Mouse (Mus musculus): ENCODE measurements at regions not wholly inside any gene's neighbourhood (a gene's known extent, or its start where the extent isn't known, plus 50 kb on each side); places are given as distances from the start of the nearest gene placed in this dataset.

GRCm38 (mm10) chrX:110666853-110667504, 147.1 kb upstream of the Pou3f4 start:
- CTCF ChIA-PET: no interaction called here

DNA sequence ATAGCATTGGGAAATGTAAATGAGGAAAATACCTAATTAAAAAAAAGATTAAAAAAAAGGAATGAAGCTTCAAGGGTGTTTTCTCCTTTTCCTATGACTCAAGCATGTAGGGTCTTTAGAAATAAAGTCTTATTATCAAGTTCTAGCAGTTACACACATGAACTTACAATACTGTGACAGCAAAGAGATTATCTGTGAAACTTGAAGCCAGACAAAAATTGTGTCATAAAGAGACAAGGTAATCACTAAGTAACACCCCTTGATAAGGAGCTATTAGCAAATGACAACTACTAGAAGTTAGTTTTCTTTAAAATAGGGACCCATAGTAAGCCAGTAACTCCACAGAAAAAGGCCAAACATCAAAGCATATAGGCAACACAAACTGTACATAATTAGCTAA, 140.9 kb upstream of the Pou3f4 start:
- CTCF ChIA-PET: interaction anchor here (0.6 kb wide), 1 partner anchor 355 kb away, joined by 3 read pairs; no protein-coding TSS in a partner anchor

- CTCF ChIA-PET: no interaction called here
Observed at GRCm38 (mm10) chrX:110678578-110678977, 135.5 kb upstream of the Pou3f4 start.

DNA sequence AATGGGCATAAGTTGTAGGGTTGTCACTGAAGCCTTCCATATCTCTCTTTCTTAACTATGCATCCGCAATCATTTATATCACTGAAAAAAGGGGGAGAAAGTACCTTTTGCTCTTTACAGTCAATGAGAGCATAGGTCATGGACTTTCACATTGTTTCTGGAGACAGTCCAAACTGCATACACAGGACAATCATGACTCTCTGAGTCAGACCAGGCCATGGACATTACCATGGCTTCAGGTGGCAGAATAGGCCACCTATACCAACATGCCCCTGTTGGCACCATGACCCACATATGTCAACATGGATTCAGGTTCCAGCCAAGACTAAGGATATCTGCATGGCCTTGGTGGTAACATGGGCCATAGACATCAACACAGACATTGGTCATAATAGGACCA, 133.5 kb upstream of the Pou3f4 start:
- CTCF ChIA-PET: no interaction called here

DNA sequence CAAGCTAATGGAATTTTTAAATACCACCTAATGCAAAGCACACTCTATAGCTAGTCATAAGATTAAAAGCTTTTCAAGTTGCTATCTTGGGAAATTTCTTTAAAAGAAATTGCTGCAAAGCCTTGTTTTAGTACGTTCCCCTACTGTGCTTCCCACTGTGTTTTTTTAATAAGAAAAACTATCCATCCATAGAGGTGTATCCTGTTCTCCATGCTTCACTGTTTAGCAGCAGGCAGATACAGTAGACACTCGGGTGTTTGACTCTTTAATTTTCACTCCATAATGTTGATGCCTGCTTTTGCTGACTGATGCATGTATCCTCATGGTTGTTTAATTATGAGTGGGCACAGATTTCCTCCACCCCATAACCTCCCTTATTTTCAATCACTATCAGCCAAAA, 113.6 kb upstream of the Pou3f4 start:
- CTCF ChIA-PET: no interaction called here

DNA sequence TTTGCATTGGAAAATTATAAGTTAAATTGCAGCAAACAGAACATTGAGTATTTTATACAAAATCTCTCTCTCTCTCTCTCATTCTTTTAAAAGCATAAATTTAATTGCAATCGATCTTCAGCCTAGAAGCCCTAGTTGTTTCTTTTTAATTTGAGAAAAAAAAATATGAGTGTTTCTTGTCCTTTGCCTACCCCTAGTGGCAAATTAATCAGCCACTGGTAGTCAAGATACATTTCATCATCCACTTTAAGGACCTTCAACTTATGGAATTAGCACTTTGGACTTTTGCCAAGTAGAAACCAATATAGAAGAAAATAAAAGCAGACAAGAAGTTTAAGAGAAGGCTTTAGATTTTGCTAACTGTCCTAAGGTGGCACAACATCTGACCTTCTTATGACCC, 99.9 kb upstream of the Pou3f4 start:
- CTCF ChIA-PET: no interaction called here

GRCm38 (mm10) chrX:110764080-110764479, 50.0 kb upstream of the Pou3f4 start:
- CTCF ChIA-PET: no interaction called here

All from spleen, embryonic (tissue).